Mouse (Mus musculus): Measurements from ENCODE around the gene Acacb. TPM values are rescaled to one million over a fixed set of nuclear protein-coding genes. Genes with fewer than 3 reads are reported as not detected.
A peak's percentile ranks its signal among the peaks of the same experiment; 100 is the strongest.

Gene Acacb
- polyA plus RNA-seq, 1 experiment = 0.67 TPM

GRCm38 (mm10) chr5:114285398-114285700 is 139.0 kb downstream of the Acacb start:
- no peak for TF ChIP-seq CTCF (IDR thresholded peaks at IDR 0.05; ENCODE audit: control insufficient read depth, insufficient read depth, low read length)
- H3K4me3 ChIP-seq (replicated peaks; ENCODE audit: control insufficient read depth, low read depth, low read length) = no peak overlapping the region
- H3K4me1 ChIP-seq (ENCODE audit: control insufficient read depth, insufficient read depth, low read length) = no peaks in the 10 kb centered on the region
- no peak overlapping the region for H3K27ac ChIP-seq (ENCODE audit: control insufficient read depth, insufficient read depth, low read depth, low read length, poor library complexity)
- WGBS = 79% methylated on average over 3 of the region's 3 CpGs

GRCm38 (mm10) chr5:114286102-114286501 is 139.8 kb downstream of the Acacb start:
- Histone ChIP-seq H3K4me3 (replicated peaks; ENCODE audit: control insufficient read depth, low read depth, low read length) (no peak overlapping the region), H3K27ac (ENCODE audit: control insufficient read depth, insufficient read depth, low read depth, low read length, poor library complexity) (no peak overlapping the region), H3K4me1 (ENCODE audit: control insufficient read depth, insufficient read depth, low read length) (no peaks in the 10 kb centered on the region)
- WGBS = 67% methylated on average over 4 of the region's 4 CpGs
- TF ChIP-seq POLR2A (IDR thresholded peaks at IDR 0.05; ENCODE audit: borderline replicate concordance, control insufficient read depth, low read depth, low read length) = no peak
- TF ChIP-seq CTCF (IDR thresholded peaks at IDR 0.05; ENCODE audit: control insufficient read depth, insufficient read depth, low read length) = peak; percentile 41; the same call in 1 of the 2 replicates

GRCm38 (mm10) chr5:114286872-114287571 is 140.7 kb downstream of the Acacb start:
- WGBS = 77% methylated on average over 16 of the region's 16 CpGs
- no peaks in the 10 kb centered on the region for H3K4me1 ChIP-seq (ENCODE audit: control insufficient read depth, insufficient read depth, low read length)
- no peak overlapping the region for H3K27ac ChIP-seq (ENCODE audit: control insufficient read depth, insufficient read depth, low read depth, low read length, poor library complexity)
- no peak overlapping the region for H3K4me3 ChIP-seq (replicated peaks; ENCODE audit: control insufficient read depth, low read depth, low read length)
- TF ChIP-seq CTCF (IDR thresholded peaks at IDR 0.05; ENCODE audit: control insufficient read depth, insufficient read depth, low read length) (no peak), POLR2A (IDR thresholded peaks at IDR 0.05; ENCODE audit: borderline replicate concordance, control insufficient read depth, low read depth, low read length) (no peak)

DNA sequence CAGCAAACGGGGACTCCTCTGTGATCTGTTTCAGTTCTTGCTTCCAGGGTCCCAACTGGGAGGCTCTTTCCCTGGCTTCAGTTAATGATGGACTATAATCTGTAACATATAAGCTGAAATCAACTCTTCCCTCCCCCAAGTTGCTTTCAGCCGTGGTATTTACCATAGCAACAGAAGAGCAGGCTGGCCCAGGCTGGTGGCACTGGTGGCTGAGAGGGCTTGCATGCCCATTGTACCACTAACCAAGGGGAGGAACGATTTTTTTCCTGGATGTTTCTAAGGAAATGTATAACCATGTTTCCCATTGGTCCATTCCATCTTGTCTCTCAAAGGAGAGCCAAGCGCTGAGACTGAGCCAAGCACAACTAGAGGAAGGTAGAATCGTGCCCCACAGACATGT is 142.1 kb downstream of the Acacb start:
- Histone ChIP-seq H3K27ac (ENCODE audit: control insufficient read depth, insufficient read depth, low read depth, low read length, poor library complexity) (no peak overlapping the region), H3K4me3 (replicated peaks; ENCODE audit: control insufficient read depth, low read depth, low read length) (no peak overlapping the region), H3K4me1 (ENCODE audit: control insufficient read depth, insufficient read depth, low read length) (no peaks in the 10 kb centered on the region)
- WGBS = 70% methylated on average over 5 of the region's 5 CpGs
- TF ChIP-seq POLR2A (IDR thresholded peaks at IDR 0.05; ENCODE audit: borderline replicate concordance, control insufficient read depth, low read depth, low read length) = no peak
- TF ChIP-seq CTCF (IDR thresholded peaks at IDR 0.05; ENCODE audit: control insufficient read depth, insufficient read depth, low read length) = no peak

GRCm38 (mm10) chr5:114288874-114289273 is 142.5 kb downstream of the Acacb start, which contains the start of gene Myo1h:
TSS of gene Myo1h (plus strand) at chr5:114289166.
- TF ChIP-seq POLR2A (IDR thresholded peaks at IDR 0.05; ENCODE audit: borderline replicate concordance, control insufficient read depth, low read depth, low read length) (no peak), CTCF (IDR thresholded peaks at IDR 0.05; ENCODE audit: control insufficient read depth, insufficient read depth, low read length) (no peak)
- WGBS = 36% methylated on average over 13 of the region's 13 CpGs
- Histone ChIP-seq H3K4me3 (replicated peaks; ENCODE audit: control insufficient read depth, low read depth, low read length) (no peak within 1 kb of the TSS), H3K4me1 (ENCODE audit: control insufficient read depth, insufficient read depth, low read length) (no peaks in the 10 kb centered on the region), H3K27ac (ENCODE audit: control insufficient read depth, insufficient read depth, low read depth, low read length, poor library complexity) (no peak within 1 kb of the TSS)

DNA sequence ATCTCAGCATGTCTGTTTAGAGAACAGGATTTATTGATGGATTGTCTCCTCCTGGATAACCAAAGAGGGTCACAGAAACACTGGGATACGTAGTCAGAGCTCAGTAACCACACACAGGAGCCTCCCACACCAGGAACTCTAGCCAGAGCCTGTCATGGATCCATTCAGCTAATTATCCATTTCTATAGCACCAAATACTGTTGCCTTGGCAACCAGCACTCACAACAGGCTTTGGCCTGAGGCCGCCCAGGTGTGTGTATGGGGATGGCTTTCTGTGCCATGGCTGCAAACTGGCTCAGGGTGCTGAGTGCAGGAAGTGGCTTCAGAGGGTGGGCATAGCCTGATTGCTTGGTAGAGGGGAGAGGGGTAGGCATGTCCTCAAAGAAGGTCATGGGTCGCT is 143.7 kb downstream of the Acacb start:
- 75% methylated on average over 3 of the region's 3 CpGs for WGBS
- TF ChIP-seq CTCF (IDR thresholded peaks at IDR 0.05; ENCODE audit: control insufficient read depth, insufficient read depth, low read length) = no peak
- TF ChIP-seq POLR2A (IDR thresholded peaks at IDR 0.05; ENCODE audit: borderline replicate concordance, control insufficient read depth, low read depth, low read length) = no peak
- Histone ChIP-seq H3K27ac (ENCODE audit: control insufficient read depth, insufficient read depth, low read depth, low read length, poor library complexity) (no peak overlapping the region), H3K4me3 (replicated peaks; ENCODE audit: control insufficient read depth, low read depth, low read length) (no peak overlapping the region), H3K4me1 (ENCODE audit: control insufficient read depth, insufficient read depth, low read length) (no peaks in the 10 kb centered on the region)

- Histone ChIP-seq H3K4me1 (ENCODE audit: control insufficient read depth, insufficient read depth, low read length) (no peaks in the 10 kb centered on the region), H3K27ac (ENCODE audit: control insufficient read depth, insufficient read depth, low read depth, low read length, poor library complexity) (no peak overlapping the region), H3K4me3 (replicated peaks; ENCODE audit: control insufficient read depth, low read depth, low read length) (no peak overlapping the region)
- TF ChIP-seq POLR2A (IDR thresholded peaks at IDR 0.05; ENCODE audit: borderline replicate concordance, control insufficient read depth, low read depth, low read length) (no peak), CTCF (IDR thresholded peaks at IDR 0.05; ENCODE audit: control insufficient read depth, insufficient read depth, low read length) (peak; percentile 19; the same call in 1 of the 2 replicates)
- WGBS = 58% methylated on average over 22 of the region's 22 CpGs
Measured at GRCm38 (mm10) chr5:114296693-114297631, 150.6 kb downstream of the Acacb start.

GRCm38 (mm10) chr5:114298212-114298894 is 152.0 kb downstream of the Acacb start:
- H3K4me1 ChIP-seq (ENCODE audit: control insufficient read depth, insufficient read depth, low read length) = no peaks in the 10 kb centered on the region
- H3K27ac ChIP-seq (ENCODE audit: control insufficient read depth, insufficient read depth, low read depth, low read length, poor library complexity) = no peak overlapping the region
- 63% methylated on average over 18 of the region's 18 CpGs for WGBS
- H3K4me3 ChIP-seq (replicated peaks; ENCODE audit: control insufficient read depth, low read depth, low read length) = no peak overlapping the region
- TF ChIP-seq CTCF (IDR thresholded peaks at IDR 0.05; ENCODE audit: control insufficient read depth, insufficient read depth, low read length) (no peak), POLR2A (IDR thresholded peaks at IDR 0.05; ENCODE audit: borderline replicate concordance, control insufficient read depth, low read depth, low read length) (no peak)
